Mouse (Mus musculus) intestine, embryonic 16.5 days (tissue): ENCODE measurements around the gene Sirt2. TPM values are rescaled to one million over a fixed set of nuclear protein-coding genes. Genes with fewer than 3 reads are reported as not detected.

ENCODE experiments used
- ATAC-seq: fragments of 200-750 bp; cut with Nextera tagmentation; 2 replicates; pipeline ENCODE4 v1.8.0; 2017; ENCODE audit warnings: moderate TSS enrichment, moderate library complexity
- H3K27ac ChIP-seq: fragments of 300-500 bp; sonication (generic); 2 replicates; pipeline ENCODE4 v1.5.1; 2014; ENCODE audit warnings: mild to moderate bottlenecking, low read length
- H3K27me3 ChIP-seq: fragments of 300-500 bp; sonication (generic); replicated peaks from 2 replicates; pipeline ENCODE4 v1.6.1; 2014; ENCODE audit warnings: low read length, control low read depth, mixed read lengths; ENCODE audit not compliant: control insufficient read depth, insufficient read depth
- H3K36me3 ChIP-seq: fragments of 300-500 bp; sonication (generic); 2 replicates; pipeline ENCODE4 v1.6.1; 2014; ENCODE audit warnings: low read length, control low read depth; ENCODE audit not compliant: control insufficient read depth, insufficient read depth
- H3K4me1 ChIP-seq: fragments of 300-500 bp; sonication (generic); 2 replicates; pipeline ENCODE4 v1.6.1; 2014; ENCODE audit warnings: low read length, control low read depth, mixed read lengths; ENCODE audit not compliant: control insufficient read depth, insufficient read depth
- H3K4me2 ChIP-seq: fragments of 300-500 bp; sonication (generic); 2 replicates; pipeline ENCODE4 v1.6.1; 2014; ENCODE audit warnings: low read depth, low read length, control low read depth
- H3K4me3 ChIP-seq: fragments of 300-500 bp; sonication (generic); 2 replicates; pipeline ENCODE4 v1.5.1; 2014; ENCODE audit warnings: mild to moderate bottlenecking, low read length
- H3K9ac ChIP-seq: fragments of 300-500 bp; sonication (generic); 2 replicates; pipeline ENCODE4 v1.6.1; 2014; ENCODE audit warnings: low read depth, low read length
- H3K9me3 ChIP-seq: fragments of 300-500 bp; sonication (generic); 2 replicates; pipeline ENCODE4 v1.6.1; 2016; ENCODE audit warnings: low read length, control low read depth; ENCODE audit not compliant: control insufficient read depth
- WGBS: fragments of 180-500 bp; shearing (Covaris S2); extraction: QIAGEN DNeasy Blood & Tissue Kit; methylation state at CpG from one replicate; pipeline ENCODE4 v1.1.7; 2014; 5-methylcytosine and 5-hydroxymethylcytosine counted together
- polyA plus RNA-seq: library from polyadenylated mRNA; unstranded; fragments of >200 nt; fragmentation: Nextera tagmentation; extraction: Ambion mirVana; gene quantifications from 2 replicates; pipeline ENCODE4 v1.2.1, GENCODE M21; 2015

Sirt2 gene
- polyA plus RNA-seq, 1 experiment from 2014 or later, result 71.9 TPM

- Histone ChIP-seq H3K36me3 (peaks cover 15% of the 10 kb centered on the region), H3K4me3 (no peak overlapping the region), H3K27ac (0 out of 2 replicates have a peak overlapping the region, but pooled peaks have one; percentile 6), H3K9ac (no peak overlapping the region), H3K9me3 (no peaks in the 10 kb centered on the region), H3K4me1 (peaks cover 42% of the 10 kb centered on the region), H3K4me2 (no peak overlapping the region), H3K27me3 (no peaks in the 10 kb centered on the region)
- no peak for ATAC-seq
- WGBS, result 44% methylated on average over 3 of the region's 3 CpGs
Measured at GRCm38 (mm10) chr7:28827338-28827737, 60.8 kb downstream of the Sirt2 start.

DNA sequence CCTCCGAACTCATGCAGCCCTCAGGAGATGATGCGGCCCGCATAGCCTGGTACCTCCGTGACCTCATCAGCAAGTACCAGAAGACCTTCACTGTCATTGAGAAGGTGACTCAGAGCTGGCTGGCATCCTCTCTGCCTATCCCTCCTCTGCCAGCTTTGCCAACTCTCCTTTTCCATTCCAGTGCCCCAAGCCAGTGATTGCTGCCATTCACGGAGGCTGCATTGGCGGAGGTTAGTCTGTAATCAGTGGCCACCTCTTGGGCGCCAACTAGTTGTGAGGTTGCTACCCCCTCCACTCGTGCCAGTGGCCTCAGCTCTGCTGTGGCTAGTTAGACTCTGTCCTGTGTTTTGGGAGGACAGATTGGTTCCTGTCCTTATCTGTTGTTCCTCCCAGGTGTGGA is 63.3 kb downstream of the Sirt2 start:
- H3K4me1 ChIP-seq, result peaks cover 27% of the 10 kb centered on the region
- H3K4me3 ChIP-seq, result no peak overlapping the region
- H3K9me3 ChIP-seq, result no peaks in the 10 kb centered on the region
- H3K4me2 ChIP-seq, result no peak overlapping the region
- H3K27ac ChIP-seq, result no peak overlapping the region
- H3K9ac ChIP-seq, result no peak overlapping the region
- 93% methylated on average over 8 of the region's 8 CpGs for WGBS
- ATAC-seq, result no peak
- H3K27me3 ChIP-seq, result no peaks in the 10 kb centered on the region
- H3K36me3 ChIP-seq, result peaks cover 12% of the 10 kb centered on the region

GRCm38 (mm10) chr7:28830981-28831380 is 64.4 kb downstream of the Sirt2 start:
- peaks cover 24% of the 10 kb centered on the region for H3K4me1 ChIP-seq
- no peak overlapping the region for H3K4me3 ChIP-seq
- peak overlapping the region; percentile 96 for H3K27ac ChIP-seq
- no peaks in the 10 kb centered on the region for H3K9me3 ChIP-seq
- peak overlapping the region; percentile 56 for H3K9ac ChIP-seq
- no peaks in the 10 kb centered on the region for H3K27me3 ChIP-seq
- WGBS, result 64% methylated on average over 5 of the region's 5 CpGs
- no peak for ATAC-seq
- peak overlapping the region; percentile 13 for H3K4me2 ChIP-seq
- H3K36me3 ChIP-seq, result peaks cover 12% of the 10 kb centered on the region

- peak overlapping the region; percentile 56 for H3K9ac ChIP-seq
- peaks cover 12% of the 10 kb centered on the region for H3K36me3 ChIP-seq
- ATAC-seq, result peak; percentile 27
- WGBS, result 71% methylated on average over 17 of the region's 17 CpGs
- peak overlapping the region; percentile 96 for H3K27ac ChIP-seq
- H3K27me3 ChIP-seq, result no peaks in the 10 kb centered on the region
- H3K9me3 ChIP-seq, result no peaks in the 10 kb centered on the region
- H3K4me3 ChIP-seq, result peak overlapping the region; percentile 2; the same call in 1 of the 2 replicates
- H3K4me2 ChIP-seq, result peak overlapping the region; percentile 13
- H3K4me1 ChIP-seq, result peaks cover 18% of the 10 kb centered on the region
Measured at GRCm38 (mm10) chr7:28831411-28832125, 65.0 kb downstream of the Sirt2 start.

DNA sequence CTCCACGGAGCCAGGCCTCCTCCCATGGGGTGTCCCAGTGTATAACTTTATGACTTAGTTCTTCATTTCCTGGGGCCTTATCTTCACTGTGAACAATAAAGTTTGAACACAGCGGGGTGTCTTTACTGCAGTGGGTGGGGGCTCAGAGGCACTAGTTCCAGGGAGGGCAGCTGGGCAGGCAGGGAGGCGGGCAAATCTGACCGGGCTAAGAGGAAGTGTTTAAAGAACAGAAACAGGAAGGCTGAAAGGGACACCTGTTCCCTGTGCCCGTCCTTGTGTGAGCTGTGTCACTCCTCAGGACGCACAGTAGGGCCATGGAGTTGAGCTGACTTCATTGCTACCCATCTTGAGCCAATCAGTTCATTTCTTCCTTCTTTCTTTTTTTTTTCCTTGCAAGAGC is 65.6 kb downstream of the Sirt2 start:
- no peaks in the 10 kb centered on the region for H3K27me3 ChIP-seq
- H3K9me3 ChIP-seq, result no peaks in the 10 kb centered on the region
- 43% methylated on average over 6 of the region's 6 CpGs for WGBS
- peak overlapping the region; percentile 14; the same call in 1 of the 2 replicates for H3K4me3 ChIP-seq
- H3K36me3 ChIP-seq, result peaks cover 12% of the 10 kb centered on the region
- peak; percentile 77 for ATAC-seq
- peak overlapping the region; percentile 56 for H3K9ac ChIP-seq
- peaks cover 18% of the 10 kb centered on the region for H3K4me1 ChIP-seq
- peak overlapping the region; percentile 96 for H3K27ac ChIP-seq
- peak overlapping the region; percentile 43 for H3K4me2 ChIP-seq

DNA sequence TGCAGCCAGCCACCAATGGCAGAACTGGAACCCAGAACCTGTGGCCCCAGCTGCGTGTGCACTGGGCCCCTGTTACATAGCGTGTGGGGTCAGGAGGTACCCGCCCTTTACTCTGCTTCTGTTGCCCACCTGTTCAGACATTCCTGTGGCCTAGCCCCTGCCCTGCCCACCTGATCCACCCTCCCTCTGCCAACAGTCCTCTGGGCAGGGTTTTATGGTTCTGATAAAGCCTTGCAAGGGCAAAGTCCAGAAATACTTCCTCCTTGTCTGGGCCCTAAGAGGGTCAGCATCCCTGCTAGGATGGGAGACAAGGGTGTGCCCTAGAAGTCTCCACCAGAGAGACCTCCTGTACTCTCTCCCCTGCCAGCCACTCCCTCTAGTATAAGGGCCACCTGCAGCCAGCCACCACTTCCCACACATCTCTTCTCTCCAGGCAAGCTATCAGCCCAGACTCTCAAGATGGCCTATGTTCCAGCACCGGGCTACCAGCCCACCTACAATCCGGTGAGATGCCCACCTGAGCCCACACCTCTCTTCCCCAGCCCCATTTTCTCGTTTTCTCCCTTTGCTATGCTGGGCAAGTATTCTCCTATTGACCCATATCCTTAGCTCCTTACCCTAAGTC is 67.3 kb downstream of the Sirt2 start, which contains the start of gene Lgals4:
Lgals4 (plus strand) TSS at position 132 of the 625 bp plus-strand sequence.
- WGBS, result 64% methylated on average over 6 of the region's 6 CpGs
- peak within 1 kb of the TSS; percentile 60; the same call in 1 of the 2 replicates for H3K4me2 ChIP-seq
- peak within 1 kb of the TSS; percentile 74 for H3K9ac ChIP-seq
- peak within 1 kb of the TSS; percentile 49 for H3K4me3 ChIP-seq
- H3K9me3 ChIP-seq, result no peaks in the 10 kb centered on the region
- peak within 1 kb of the TSS; percentile 96 for H3K27ac ChIP-seq
- no peaks in the 10 kb centered on the region for H3K27me3 ChIP-seq
- H3K36me3 ChIP-seq, result peaks cover 12% of the 10 kb centered on the region
- ATAC-seq, result peak; percentile 84
- peaks cover 9% of the 10 kb centered on the region for H3K4me1 ChIP-seq

DNA sequence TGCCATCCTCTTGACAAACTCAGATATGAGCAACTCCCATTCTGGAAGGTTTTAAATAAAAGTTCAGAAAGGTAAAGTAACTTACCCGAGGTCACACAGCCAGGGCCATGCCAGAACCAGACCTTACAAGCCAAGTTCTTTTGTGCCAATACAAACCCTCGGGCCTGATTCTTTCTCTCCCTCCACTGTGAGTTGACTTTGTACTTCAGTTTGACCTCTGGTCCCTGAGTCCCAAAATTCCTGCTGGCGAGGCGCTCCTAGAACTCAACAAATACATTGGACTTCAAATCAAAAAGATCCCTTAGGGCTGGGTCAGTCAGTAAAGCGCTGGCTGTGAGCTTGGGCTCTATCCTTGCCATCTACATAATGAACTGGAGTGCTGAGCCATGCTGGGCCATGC is 70.4 kb downstream of the Sirt2 start:
- WGBS, result 77% methylated on average over 5 of the region's 5 CpGs
- Histone ChIP-seq H3K4me1 (no peaks in the 10 kb centered on the region), H3K9me3 (no peaks in the 10 kb centered on the region), H3K4me3 (peak overlapping the region; percentile 49), H3K36me3 (no peaks in the 10 kb centered on the region), H3K4me2 (peak overlapping the region; percentile 60), H3K27me3 (no peaks in the 10 kb centered on the region), H3K9ac (peak overlapping the region; percentile 74), H3K27ac (peak overlapping the region; percentile 75)
- no peak for ATAC-seq

Other genes with a start within 250 kb of the Sirt2 start
- not detected in 2 replicates for gene Ifnl3, start 243.9 kb upstream of the Sirt2 start, polyA plus RNA-seq
- gene Sycn, start 225.8 kb upstream of the Sirt2 start, polyA plus RNA-seq, result 94.3 and 150 TPM in 2 replicates
- 0.09 and 0.20 TPM in 2 replicates for gene Nccrp1, start 219.5 kb upstream of the Sirt2 start, polyA plus RNA-seq
- 7.8 and 9.7 TPM in 2 replicates for gene Samd4b, start 168.6 kb upstream of the Sirt2 start, polyA plus RNA-seq
- 51.2 and 55.4 TPM in 2 replicates for gene Pak4, start 168.6 kb upstream of the Sirt2 start, polyA plus RNA-seq
- gene Acp7, start 135.4 kb upstream of the Sirt2 start, polyA plus RNA-seq, result not detected in 2 replicates
- gene Fbxo27, start 73.9 kb upstream of the Sirt2 start, polyA plus RNA-seq, result 2.1 and 3.0 TPM in 2 replicates
- 5.1 and 6.1 TPM in 2 replicates for gene Fbxo17, start 49.9 kb upstream of the Sirt2 start, polyA plus RNA-seq
- 134 and 146 TPM in 2 replicates for gene Mrps12, start 24.9 kb upstream of the Sirt2 start, polyA plus RNA-seq
- gene Sars2, start 24.7 kb upstream of the Sirt2 start, polyA plus RNA-seq, result 25.2 and 28.0 TPM in 2 replicates
- gene Ccer2, start 10.6 kb upstream of the Sirt2 start, polyA plus RNA-seq, result not detected in 2 replicates
- 46.2 and 49.1 TPM in 2 replicates for gene Nfkbib, start 777 bp downstream of the Sirt2 start, polyA plus RNA-seq
- 5.2 and 5.9 TPM in 2 replicates for gene Rinl, start 22.2 kb downstream of the Sirt2 start, polyA plus RNA-seq
- 142 and 146 TPM in 2 replicates for gene Hnrnpl, start 41.8 kb downstream of the Sirt2 start, polyA plus RNA-seq
- 347 and 378 TPM in 2 replicates for gene Ech1, start 58.5 kb downstream of the Sirt2 start, polyA plus RNA-seq
- gene Lgals4, start 67.1 kb downstream of the Sirt2 start, polyA plus RNA-seq, result 2,407 and 2,590 TPM in 2 replicates
- 0.56 and 0.97 TPM in 2 replicates for gene Lgals7, start 97.1 kb downstream of the Sirt2 start, polyA plus RNA-seq
- 0.29 and 0.39 TPM in 2 replicates for gene Capn12, start 114.7 kb downstream of the Sirt2 start, polyA plus RNA-seq
- 402 and 447 TPM in 2 replicates for gene Actn4, start 195.6 kb downstream of the Sirt2 start, polyA plus RNA-seq
- 355 and 362 TPM in 2 replicates for gene Eif3k, start 215.1 kb downstream of the Sirt2 start, polyA plus RNA-seq
- 6.9 and 7.3 TPM in 2 replicates for gene Map4k1, start 215.3 kb downstream of the Sirt2 start, polyA plus RNA-seq